Mouse (Mus musculus): Measurements from ENCODE around the gene Olfr94.
"Not testable (repeated sequence)": the region's sequence is repeated elsewhere in the genome, so short reads cannot be mapped to it uniquely, and the experiment has no call there.

Gene Olfr94

DNA sequence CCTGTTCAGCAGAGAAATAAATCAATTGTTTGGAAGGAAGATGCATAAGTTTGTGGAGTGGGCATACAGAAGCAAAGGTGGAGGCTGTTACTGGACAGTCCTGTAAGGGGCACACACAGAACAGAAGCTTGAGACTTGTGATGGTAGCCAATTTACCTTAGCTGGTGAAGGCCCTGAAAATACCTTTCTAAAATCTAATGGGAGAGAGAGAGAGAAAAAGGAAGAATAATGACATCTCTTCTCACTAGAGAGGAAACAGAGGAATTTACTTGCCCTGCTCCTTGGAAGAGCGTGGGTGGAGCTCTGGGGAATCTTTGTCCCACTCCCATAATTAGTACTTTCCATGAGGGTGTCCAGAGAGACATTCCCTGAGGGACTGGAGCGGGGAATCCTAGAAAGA, at the start of gene Olfr94:
Olfr94 (minus strand) TSS at position 101 of the 400 bp plus-strand sequence.
- no peak for DNase-seq

DNA sequence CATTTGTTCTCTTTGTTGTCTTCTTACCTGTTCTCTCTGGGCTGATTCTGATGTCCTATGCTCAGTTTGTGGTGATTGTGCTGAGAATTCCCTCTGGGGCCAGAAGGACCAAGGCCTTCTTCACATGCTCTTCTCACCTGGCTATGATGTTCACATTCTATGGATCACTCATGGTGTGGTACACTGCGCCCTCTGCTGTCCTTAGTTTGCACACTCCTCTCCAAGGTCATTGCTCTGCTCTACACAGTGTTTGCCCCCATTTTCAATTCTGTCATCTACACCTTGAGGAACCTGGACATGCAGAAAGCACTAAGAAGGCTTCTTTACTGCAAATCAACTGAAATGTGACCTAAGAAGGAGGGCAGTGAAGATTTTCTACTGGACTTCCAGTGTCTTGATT, 49.8 kb upstream of the Olfr94 start:
- DNase-seq = no peak

DNA sequence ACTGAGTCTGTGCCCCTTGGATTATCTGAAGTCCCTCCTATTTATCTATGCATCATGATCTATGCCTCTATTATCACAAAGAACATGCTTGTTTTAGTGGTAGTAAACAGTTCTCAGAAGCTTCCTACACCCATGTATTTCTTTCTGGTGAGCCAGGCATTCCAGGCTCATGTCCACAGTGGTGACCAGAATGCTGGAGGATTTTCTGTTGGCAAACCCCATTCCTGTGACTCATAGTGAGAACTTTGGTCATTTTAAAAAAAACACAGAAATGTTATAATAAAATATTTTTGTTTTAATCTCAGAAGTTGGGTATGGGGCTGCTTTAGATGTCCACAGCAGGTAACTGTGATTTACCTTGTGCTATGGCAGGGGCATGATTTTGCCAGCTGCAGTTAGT, 48.7 kb upstream of the Olfr94 start:
- DNase-seq = no peak

DNA sequence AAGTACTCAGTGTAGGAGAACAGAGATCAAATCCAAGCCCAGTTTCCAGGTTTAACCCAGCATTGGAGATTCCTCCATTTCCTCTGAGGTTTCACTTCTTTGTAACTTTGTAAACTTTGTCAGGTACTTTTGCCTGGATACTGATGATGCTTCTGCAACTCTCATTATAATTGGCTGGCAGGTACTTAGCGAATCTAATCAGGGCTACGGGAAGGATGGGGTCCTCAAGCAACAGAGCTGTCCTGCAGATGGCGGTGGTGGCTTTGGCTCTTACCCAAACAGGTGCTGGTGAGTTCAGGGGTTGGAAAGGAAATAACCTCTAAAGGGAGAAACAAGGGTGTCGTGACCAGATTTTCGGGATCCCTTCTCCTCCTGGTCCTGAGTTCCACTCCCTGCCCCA, 45.9 kb upstream of the Olfr94 start:
- DNase-seq = peak; percentile 94

DNA sequence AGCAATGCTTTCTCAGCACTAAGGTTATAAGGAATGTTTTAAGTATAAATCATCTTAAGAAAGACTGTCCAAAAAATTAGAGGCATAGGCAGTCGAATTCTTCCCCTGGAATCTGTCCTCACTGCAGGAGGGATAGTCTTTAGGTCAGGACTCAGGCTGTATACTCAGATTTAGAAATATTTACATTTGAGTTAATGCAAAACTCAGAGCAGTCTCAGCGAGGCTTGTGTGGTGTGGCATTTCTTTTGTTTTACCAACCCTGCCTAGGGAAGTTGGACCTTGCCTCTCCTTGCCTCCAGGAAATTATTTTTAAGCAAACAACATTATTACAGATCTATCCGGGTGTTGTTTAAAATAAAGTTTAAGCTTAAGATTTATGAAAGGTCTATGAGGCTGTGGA, 41.4 kb upstream of the Olfr94 start:
- no peak for DNase-seq

DNA sequence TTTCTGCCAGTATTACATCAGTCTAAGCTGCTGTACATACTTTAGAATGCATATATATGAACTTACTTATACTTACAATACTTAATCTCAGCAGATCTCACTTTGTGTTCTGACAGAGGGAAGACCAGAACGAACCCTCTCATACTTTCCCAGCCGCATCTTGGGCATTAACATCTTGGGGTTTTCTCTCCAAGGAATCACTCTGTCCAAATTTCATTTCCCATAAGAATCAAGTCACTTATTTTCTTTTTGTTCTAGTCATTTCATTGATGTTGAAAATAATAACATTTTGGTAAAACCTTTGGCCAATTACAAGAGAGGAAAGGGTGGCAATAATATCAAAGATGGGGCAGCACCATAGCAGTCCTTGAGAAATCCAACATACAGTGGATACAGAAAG, 36.4 kb upstream of the Olfr94 start, which contains the start of gene Olfr97:
Olfr97 (minus strand) TSS at position 101 of the 400 bp plus-strand sequence.
- not testable (repeated sequence) for DNase-seq

DNA sequence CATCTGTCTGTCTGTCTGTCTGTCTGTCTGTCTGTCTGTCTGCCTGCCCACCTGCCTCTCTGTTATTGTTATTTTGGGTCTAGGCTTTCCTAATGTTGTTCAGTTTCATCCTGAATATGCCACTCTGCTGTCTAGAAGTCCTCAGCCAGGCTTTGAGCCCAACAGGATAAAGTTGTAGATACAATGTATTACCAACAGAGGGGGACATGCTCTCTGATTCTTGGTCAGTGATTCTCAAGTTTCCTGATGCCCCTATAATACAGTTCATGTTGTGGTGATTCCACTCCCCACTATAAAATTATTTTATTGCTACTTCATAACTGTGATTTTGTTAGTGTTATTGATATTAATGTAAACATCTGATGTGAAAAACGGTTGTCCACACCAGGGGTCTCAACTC, 21.1 kb upstream of the Olfr94 start:
- no peak for DNase-seq

DNA sequence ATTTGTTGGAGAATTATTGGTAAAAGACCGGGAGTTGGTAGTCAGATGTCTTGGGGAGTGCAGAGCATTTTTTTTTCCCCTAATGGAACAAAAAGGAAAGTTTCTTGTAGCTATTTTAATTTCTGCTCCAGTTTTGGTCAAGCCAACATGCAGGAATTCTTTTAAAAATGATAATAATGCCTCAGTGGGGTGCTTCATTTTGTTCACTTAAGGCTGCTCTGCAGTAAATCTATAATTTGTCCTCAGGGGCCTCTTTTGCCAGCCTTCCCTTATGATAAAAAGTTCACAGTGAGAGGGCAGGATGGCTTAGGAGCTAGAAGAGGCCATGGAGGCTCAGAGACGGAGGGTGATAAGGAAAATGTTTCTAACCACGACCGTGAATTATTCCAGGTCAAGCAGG, 19.1 kb upstream of the Olfr94 start, which contains the start of gene Olfr96:
Olfr96 (plus strand) TSS at position 301 of the 400 bp plus-strand sequence.
- DNase-seq = no peak

DNA sequence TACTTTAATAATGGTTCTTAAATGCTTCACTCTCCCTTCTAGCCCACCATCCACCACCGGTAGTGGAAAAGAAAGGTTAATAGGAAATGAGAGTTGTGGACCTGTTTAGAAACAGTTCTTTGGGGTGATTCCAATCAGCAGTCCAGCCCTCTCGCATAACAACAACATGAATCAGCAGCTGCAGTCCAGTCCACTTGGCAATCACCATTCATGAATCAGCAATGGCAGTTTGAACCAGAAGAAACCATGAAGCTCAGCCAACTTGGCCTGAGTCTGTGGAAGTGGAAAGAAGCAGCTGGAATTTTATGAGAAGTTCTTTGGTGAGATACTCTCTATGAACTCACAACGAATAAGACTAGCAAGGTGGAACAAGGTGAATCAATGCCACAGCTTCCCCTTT, 17.7 kb upstream of the Olfr94 start:
- peak; percentile 90 for DNase-seq

DNA sequence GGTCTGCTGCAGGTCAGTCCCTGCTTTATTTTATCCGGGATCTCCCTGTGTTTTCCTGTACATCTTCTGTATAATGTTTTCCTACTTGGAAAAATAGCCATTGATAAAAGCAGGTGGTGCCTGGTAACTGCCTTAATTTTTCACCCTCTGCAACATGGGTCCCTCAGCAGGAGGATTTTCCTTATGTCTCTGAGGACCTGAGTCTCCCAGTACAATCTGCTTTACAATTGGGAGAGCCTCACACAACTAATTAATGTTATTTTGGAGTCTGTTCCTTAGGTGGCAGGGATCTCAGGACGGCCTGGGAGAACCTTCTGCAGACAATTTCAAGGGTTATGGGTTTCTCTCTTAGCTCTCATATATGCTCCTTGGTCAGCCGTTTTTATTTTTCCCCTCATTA, 12.2 kb upstream of the Olfr94 start, which contains the start of gene Olfr95:
Olfr95 (minus strand) TSS at position 101 of the 400 bp plus-strand sequence.
- DNase-seq = peak; percentile 45

DNA sequence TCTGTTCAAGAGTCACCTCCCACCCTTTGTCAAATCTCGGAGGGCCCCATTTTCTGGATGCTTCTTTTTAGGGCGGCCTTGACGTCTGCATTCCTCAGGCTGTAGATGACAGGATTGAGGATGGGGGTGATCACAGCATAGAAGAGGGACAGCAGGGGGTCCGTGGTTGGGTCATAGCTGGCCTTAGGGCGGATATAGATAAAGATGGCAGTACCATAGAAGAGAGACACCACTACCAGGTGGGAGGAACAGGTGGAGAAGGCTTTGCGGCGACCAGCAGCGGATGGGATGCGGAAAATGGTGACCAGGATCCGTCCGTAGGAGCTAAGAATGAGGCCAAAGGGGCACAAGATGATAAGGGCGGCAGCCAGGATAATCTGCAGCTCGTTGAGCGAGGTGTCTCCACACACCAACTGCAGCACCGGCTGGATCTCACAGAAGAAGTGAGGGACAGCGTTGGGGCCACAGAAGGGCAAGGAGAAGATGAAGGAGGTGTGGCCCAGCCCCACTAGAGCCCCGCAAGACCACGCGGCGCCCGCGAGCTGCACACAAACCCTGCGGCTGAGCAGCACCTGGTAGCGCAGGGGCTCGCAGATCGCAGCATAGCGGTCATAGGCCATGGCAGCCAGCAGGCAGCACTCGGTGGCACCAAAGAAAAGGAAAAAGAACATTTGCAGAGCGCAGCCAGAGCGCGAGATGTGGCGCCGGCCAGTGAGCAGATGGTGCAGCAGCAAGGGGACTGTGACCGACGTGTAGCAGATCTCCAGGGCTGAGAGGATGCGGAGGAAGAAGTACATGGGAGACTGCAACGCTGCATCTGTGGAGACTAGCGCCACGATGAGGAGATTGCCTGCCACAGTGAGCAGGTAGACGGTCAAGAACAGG, 10.3 kb upstream of the Olfr94 start:
- DNase-seq = peak; percentile 85

DNA sequence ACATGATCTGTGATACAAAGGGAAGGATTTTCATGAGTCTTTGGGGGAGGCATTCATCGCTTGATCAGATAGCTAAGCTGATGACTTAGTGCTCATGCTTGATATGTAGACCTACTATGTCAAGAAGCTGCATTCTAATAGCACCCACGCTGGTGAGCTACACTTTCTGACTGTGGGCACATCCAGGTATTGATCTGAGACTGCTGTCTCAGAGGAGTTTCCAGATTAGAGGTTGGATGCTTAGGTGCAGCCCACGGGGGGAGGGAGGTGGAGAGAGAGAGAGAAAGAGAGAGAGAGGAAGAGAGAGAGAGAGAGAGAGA, 3.1 kb upstream of the Olfr94 start:
- DNase-seq = no peak

DNA sequence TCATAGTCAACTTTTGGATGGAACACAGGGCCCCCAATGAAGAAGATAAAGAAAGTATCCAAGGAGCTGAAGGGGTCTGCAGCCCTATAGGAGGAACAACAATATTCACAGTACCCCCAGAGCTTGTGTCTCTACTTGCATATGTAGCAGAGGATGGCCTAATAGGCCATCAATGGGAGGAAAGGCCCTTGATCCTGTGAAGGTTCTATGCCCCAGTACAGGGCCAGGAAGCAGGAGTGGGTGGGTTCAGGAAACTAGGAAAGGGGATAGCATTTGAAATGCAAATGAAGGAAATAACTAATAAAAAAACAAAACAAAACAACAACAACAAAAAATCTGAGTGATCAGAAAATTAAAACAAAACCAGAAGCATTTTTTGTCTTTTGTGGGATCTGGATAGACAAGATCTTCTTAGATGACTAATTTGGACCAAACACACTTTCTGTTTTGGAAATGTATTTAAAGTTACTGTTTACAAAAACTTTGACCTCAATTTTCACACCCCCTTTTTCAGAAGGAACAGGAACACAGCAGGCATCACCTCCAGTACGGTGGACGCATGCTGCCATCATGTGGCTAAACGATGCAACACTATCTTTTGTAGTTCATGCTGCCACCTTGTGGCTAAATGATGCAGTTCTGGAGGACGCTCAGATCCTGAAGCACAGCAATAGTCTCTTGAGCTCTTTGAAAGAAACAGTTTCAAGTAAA, 2.6 kb upstream of the Olfr94 start:
- peak; percentile 89 for DNase-seq

DNA sequence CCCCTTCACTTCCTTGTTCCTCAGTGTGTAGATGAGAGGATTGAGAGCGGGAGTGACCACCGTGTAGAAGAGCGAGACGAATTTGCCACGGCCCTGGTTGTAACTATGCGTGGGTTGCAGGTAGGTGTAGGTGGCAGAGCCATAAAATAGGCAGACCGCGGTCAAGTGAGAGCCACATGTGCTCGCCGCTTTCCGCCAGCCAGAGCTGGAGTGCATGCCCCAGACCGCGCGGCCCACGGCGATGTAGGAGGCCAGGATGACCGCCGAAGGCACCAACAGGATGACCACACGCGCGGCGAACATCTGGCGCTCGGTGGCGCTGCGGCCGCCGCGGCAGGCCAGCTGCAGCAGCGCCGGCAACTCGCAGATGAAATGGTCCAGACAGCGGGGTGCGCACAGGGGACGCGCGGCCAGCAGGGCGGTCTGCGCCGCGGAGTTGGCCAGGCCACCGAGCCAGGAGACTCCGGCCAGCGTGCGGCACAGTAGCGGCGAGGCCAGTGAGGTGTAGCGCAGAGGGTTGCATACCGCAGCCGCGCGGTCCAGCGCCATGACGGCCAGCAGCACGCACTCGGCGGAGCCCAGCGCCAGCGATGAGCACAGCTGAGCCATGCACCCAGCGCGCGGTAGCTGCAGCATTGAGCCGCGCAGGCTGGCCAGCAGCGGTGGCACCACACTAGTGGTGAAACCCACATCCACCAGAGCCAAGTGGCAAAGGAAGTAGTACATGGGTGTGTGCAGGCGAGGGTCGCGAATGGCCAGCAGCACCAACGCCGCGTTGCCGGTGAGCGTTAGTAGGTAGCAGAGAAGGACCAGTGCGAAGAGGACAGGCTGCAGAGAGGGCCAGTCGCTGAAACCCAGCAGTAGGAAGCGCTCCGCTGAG, 3.7 kb downstream of the Olfr94 start:
- DNase-seq = peak; percentile 82

DNA sequence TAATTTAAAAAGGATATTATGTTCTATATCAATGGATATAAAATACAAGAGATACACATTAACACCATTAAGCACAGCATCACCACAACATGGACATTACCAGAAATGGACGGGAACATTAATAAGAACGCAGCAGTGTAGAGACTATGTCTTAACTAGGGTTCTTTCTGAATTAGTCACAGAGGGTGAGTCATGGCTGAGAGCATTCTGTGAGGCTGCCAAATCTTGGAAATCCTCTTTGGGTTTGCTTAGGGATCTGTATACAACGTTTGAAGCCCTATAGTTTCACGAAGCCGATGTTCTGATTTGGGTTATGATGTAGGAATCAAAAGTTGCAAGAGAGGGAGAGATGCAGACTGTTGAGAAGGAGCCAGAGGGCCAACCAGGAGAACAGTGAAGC, 6.0 kb downstream of the Olfr94 start:
- DNase-seq = no peak

DNA sequence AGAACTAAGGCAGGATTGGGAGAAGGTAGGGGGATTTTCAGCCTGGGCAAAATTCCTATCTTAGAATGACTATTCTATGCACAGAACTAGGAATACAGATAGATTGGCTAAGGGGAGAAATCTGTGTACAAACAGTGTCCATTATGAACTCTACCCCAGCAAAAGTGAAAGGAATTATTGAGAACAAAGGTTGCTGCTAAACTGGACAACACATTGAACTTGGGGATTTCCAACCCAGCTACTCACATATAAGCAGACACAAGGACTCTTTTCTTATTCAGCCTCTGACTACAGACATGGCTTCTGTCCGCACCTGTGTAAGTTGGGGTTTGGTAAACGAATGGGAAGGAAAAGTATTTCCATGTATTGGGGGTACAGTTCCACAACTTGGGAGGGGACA, 7.1 kb downstream of the Olfr94 start, which contains the start of gene Ubd:
Ubd (plus strand) TSS at position 237 of the 400 bp plus-strand sequence.
- no peak for DNase-seq

DNA sequence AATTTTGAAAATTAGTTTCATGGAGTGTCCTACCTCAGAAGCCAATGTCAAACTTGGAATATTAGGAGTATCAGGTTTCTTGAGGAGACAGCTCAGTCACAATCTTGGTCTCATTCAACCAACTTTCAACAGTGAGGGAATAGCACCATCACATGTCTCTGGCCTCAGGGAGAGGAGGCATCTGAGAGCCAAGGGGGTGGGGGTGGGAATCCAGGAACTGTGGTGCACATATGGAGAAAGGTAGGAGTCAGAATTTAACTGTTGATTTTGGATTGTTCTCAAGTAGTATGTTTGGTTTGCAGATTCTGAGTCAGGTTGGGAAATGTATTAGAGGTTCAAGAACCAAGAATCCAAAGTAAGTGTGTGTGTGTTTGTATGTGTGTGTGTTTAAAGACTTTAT, 7.8 kb downstream of the Olfr94 start:
- DNase-seq = no peak

DNA sequence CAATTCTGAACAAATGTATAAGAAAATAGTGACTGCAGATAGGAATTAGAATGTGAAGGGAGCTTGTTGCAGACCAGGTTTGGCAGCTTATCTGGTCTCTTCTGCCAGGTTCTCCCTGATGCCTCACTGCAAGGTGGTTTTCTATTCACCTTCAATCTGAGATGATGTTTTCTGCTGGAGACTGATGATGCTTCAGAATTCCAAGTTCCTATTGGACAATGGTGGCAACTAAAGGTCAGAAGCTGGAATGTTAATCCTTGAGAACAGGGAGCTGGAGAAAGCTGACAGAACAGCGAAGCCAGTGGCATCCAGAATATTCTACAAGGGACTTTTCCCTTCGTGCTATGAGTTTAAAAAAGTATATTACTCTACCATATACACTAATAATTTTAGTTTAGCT, 10.1 kb downstream of the Olfr94 start:
- DNase-seq = no peak

DNA sequence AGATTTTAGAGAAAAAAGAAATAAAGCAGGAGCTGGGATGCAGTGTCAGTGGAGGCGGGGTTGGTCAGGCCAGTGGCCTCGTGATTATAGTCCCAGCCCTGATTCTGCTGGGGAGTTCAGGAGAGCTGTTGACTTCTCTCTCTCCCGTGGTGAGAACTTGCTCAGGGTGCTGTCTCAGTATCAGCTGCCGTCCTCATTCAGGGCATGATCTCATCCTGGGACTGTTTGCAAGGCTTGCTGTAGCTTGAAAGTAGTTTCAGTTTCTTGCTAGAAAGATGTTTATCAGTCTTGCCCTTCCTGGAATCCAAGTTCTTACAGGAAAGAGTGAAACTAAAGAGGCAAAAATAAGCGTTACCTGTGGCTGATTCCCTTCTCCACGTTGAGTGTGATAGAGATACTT, 15.3 kb downstream of the Olfr94 start:
- DNase-seq = no peak

DNA sequence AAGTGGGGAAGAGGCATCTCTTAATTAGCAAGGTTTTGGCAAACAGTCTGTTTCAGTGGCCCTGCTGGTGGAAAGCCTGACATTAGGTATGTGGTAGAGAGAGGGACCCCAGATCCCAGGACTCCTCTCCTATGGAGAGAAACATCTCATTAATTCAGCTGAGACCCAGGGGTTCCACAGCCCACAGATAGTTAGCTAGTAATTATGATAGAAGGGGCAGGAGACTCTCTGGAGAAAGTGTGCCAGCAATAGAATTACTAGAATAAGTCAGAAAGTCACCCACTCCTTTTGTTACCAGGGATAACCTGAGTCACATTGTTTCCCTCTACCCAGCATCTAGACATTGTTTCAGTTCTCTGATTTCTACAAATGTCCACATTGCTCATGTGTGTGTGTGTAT, 39.4 kb downstream of the Olfr94 start, which contains the start of gene Olfr93:
Olfr93 (minus strand) TSS at position 101 of the 400 bp plus-strand sequence.
- no peak for DNase-seq
